Mouse (Mus musculus): Measurements from ENCODE around the gene Anks3.

GRCm38 (mm10) chr16:4898881-4899280 is 65.1 kb downstream of the Anks3 start:
- no peak for TF ChIP-seq GATA1 (IDR thresholded peaks at IDR 0.05; ENCODE audit: low read length)
- no peak for TF ChIP-seq TAL1 (IDR thresholded peaks at IDR 0.05; ENCODE audit: low read length)

Data from erythroblast, embryonic 14.5 days (primary cell).